Mouse (Mus musculus) CD8-positive naive resting alpha-beta T cell, adult 57 days (primary cell): ENCODE data around the gene Olfr960. TPM values are rescaled to one million over a fixed set of nuclear protein-coding genes. Genes with fewer than 3 reads are reported as not detected.

Experiments
- total RNA-seq: library from RNA; stranded (reverse); gene quantifications from one replicate; pipeline ENCODE4 v1.2.4, GENCODE M21; 2023

Olfr960 gene
- not detected for total RNA-seq

DNA sequence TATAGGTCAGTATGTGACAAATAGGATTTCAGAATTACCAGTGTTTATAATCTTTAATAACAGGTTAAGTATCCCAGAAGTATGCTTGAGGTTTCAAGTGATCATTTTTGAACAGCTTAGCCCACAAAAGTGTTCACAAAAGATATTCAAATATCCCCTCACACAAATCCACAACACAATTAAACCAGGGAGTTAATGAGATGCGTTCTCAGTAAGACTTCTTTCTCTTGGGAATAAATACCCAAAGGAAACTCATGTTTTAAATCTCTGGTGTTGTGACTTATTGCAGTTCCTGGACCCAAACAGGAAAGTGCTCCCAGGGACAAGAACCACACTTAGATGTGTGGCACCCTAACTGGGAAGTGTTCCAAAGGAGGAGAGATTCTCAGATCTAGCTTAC, at the start of gene Olfr960:
TSS of gene Olfr960 (plus strand) at position 301 of the 400 bp plus-strand sequence.

DNA sequence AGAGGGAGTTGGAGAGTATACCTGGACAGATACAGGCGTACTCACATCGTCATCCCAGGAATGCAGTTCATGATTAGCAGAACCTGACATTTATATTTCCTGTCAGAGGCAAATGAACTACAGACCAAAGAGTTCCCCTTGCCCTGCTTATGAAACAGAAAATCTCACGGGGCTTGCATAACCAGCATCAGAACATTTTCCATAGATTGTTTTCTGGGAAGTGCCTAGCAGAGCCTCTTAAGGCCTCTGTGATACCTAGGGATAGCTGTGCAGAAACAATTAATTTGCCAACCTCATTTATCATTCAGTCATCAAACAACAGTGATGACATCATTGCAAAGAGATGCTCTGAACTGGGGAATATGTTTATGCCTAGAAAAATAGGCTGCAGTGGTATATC, 45.7 kb upstream of the Olfr960 start, which contains the start of gene Olfr959:
TSS of gene Olfr959 (minus strand) at position 101 of the 400 bp plus-strand sequence.

DNA sequence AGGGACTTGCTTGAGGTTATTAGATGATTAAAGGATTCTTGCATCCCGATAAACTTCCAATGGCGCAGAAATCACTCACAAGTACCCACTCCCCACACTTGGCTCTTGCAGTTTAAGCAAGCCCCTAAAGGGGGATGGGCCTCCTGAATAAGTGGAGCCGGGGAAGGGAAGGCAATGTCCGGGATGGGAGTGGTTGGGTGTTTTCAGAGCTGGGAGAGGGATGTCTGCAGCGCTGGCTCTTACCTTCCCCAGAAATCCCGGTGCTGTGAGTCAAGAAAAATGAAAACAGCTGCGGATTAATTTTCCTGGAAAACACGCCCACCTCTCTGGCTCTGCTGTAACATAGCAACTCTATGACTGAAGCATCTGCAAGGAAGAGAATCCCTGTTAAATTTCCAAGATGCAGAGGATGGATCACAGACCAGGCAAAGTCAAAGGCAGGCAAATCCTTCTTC, 17.1 kb upstream of the Olfr960 start, which contains the start of gene AW551984:
TSS of gene AW551984 (minus strand) at position 405 of the 455 bp plus-strand sequence.

DNA sequence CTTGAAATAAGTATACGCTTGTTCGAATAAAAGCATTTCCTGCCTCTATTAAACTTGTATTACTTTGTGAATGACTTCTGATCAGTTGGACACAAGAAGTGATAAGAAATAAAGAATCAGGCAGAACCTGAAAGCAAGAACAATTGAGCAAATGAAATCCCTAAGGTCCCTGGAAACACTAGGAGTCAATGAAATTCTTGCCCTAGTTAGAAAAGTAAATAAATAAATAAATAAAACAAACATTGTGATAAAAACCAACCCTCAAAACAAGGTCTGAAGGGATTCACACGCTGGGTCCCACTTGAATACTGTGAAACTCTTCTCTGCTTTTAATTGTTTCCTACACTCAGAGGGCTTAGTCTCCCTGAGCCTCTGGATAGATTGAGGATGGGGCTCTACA, 10.8 kb upstream of the Olfr960 start, which contains the start of gene Olfr148:
TSS of gene Olfr148 (plus strand) at position 301 of the 400 bp plus-strand sequence.

DNA sequence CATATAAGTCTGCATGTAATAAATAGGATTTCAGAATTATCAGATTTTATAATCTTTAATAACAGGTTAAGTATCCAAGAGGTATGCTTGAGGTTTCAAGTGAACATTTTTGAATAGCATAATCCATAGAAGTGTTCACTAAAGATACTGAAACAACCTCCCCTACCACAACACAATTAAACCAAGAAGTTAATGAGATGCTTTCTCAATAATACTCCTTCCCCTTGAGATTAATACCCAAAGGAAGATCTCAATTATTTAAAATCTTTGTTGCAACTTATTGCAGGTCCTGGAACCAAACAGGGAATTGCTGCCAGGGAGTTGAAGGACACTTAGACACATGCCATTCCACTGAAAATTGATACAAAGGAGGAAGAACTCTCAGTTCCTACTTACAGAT, 23.6 kb downstream of the Olfr960 start, which contains the start of gene Olfr961:
TSS of gene Olfr961 (plus strand) at position 301 of the 400 bp plus-strand sequence.

DNA sequence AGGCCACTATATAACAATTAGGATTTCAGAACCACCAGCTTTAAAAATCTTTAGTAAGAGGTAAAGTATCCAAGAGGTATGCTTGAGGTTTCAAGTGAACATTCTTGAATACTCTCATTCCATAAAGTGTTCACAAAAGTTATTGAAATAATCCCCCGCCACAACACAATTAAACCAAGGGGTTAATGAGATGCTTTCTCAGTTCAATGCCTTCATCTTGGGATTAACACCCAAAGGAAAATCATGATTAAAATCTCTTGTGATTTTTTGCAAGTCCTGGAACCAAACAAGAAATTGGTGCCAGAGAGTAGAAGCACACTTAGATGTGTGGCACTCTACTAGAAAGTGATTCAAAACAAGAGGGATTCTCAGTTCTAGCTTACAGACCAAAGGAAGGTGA, 45.7 kb downstream of the Olfr960 start, which contains the start of gene Olfr963:
TSS of gene Olfr963 (plus strand) at position 301 of the 400 bp plus-strand sequence.

Other genes with a start within 250 kb of the Olfr960 start
- gene Olfr951, start 234.0 kb upstream of the Olfr960 start, total RNA-seq = not detected
- not detected for gene Olfr952, start 194.2 kb upstream of the Olfr960 start, total RNA-seq
- gene Olfr954, start 164.7 kb upstream of the Olfr960 start, total RNA-seq = not detected
- not detected for gene Olfr955, start 149.4 kb upstream of the Olfr960 start, total RNA-seq
- gene Olfr44, start 127.4 kb upstream of the Olfr960 start, total RNA-seq = not detected
- not detected for gene Olfr957, start 105.6 kb upstream of the Olfr960 start, total RNA-seq
- not detected for gene Olfr958, start 67.3 kb upstream of the Olfr960 start, total RNA-seq
- gene Olfr959, start 45.8 kb upstream of the Olfr960 start, total RNA-seq = not detected
- gene AW551984, start 17.0 kb upstream of the Olfr960 start, total RNA-seq = not detected
- gene Olfr148, start 10.7 kb upstream of the Olfr960 start, total RNA-seq = not detected
- gene Olfr961, start 23.7 kb downstream of the Olfr960 start, total RNA-seq = not detected
- gene Olfr963, start 45.8 kb downstream of the Olfr960 start, total RNA-seq = not detected
- not detected for gene Olfr149, start 85.7 kb downstream of the Olfr960 start, total RNA-seq
- not detected for gene Olfr965, start 90.0 kb downstream of the Olfr960 start, total RNA-seq
- not detected for gene Olfr150, start 109.6 kb downstream of the Olfr960 start, total RNA-seq
- gene Olfr967, start 124.9 kb downstream of the Olfr960 start, total RNA-seq = not detected
- gene Olfr968, start 161.9 kb downstream of the Olfr960 start, total RNA-seq = not detected
- not detected for gene Olfr969, start 169.6 kb downstream of the Olfr960 start, total RNA-seq
- gene Olfr970, start 187.5 kb downstream of the Olfr960 start, total RNA-seq = not detected
- not detected for gene Olfr971, start 215.5 kb downstream of the Olfr960 start, total RNA-seq
- gene Olfr972, start 245.0 kb downstream of the Olfr960 start, total RNA-seq = not detected